Mouse (Mus musculus) ES-E14 (cell line): ENCODE measurements around the gene Sncg.

Source experiments
- HCFC1 ChIP-seq: IDR thresholded peaks from 2 replicates; pipeline ENCODE4 v1.6.1; 2012; ENCODE audit warnings: low read length, inconsistent platforms, borderline replicate concordance; ENCODE audit not compliant: insufficient read depth
- MAFK ChIP-seq: IDR thresholded peaks from 2 replicates; pipeline ENCODE4 v1.6.1; 2014; ENCODE audit warnings: mild to moderate bottlenecking, low read depth, low read length, inconsistent platforms; ENCODE audit not compliant: insufficient read depth
- ZC3H11A ChIP-seq: IDR thresholded peaks from 2 replicates; pipeline ENCODE4 v1.6.1; 2012; ENCODE audit warnings: low read depth, mild to moderate bottlenecking, inconsistent platforms, low read length, borderline replicate concordance
- ZNF384 ChIP-seq: IDR thresholded peaks from 2 replicates; pipeline ENCODE4 v1.6.1; 2012; ENCODE audit warnings: low read depth, low read length, inconsistent platforms

GRCm38 (mm10) chr14:34359676-34360244 lies 14.8 kb downstream of the Sncg start:
- TF ChIP-seq HCFC1 (no peak), ZC3H11A (no peak), MAFK (peak; percentile 44; the same call in 1 of the 2 replicates), ZNF384 (peak; percentile 98)
